ENCODE assay signal across 9 mouse cellular contexts in the genomic region with DNA sequence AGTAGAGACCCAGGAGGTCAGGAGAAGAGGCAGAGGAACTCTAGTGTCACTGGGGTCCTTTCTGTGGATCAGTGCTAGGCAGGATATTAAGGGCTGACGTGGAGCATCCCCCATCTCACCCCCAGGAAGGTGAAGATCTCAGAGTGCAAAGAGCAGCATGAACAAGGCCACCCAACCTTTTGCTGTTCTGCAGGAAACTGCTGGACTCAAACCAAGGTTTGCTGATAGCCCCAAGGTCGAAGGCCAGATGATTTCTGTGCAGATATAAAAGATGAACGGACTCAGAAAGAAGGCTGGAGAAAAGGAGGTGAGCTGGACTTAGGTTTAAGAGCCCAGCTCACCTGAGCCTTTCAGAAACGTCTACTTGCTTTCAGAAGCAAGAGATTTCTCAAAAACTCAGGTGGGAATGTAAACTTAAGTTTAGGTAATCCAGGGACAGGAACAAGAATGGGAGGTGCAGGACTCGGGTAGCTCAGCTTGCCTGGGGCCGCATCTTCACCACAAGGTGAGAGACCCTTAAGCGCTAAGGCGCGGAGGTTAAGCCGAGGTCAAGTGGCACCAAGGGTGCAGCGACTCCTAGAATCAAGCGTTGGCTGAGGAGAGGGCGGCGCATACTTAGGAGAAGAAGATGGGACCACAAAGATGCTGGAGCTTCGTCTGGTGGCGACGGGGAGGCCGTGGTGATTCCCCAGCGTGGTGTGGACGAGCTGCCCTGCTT. TPM values are rescaled to one million over a fixed set of nuclear protein-coding genes. Genes with fewer than 3 reads are reported as not detected.
A peak's percentile ranks its signal among the peaks of the same experiment; 100 is the strongest.
DNase-seq lines count a peak whose midpoint lies in the region; ATAC-seq and TF ChIP-seq lines count a peak whose summit lies in the region.
"Had no signal": no experiment of that assay in that cellular context is flagged by ENCODE, and none has a peak within 500 bp of the region (broad histone marks: within the 10 kb centered on the region; RNA-seq: fewer than 3 reads in every experiment).

No protein-coding gene starts in this region.

- H3K4me2 ChIP-seq in midbrain, embryonic 11.5 days = peak overlapping the region; percentile 56

- peak overlapping the region; percentile 84 for H3K9ac ChIP-seq in midbrain, embryonic 11.5 days (ENCODE audit: low read length)

- no peak; the same call in 1 of the 2 replicates for ATAC-seq in midbrain, embryonic 11.5 days (ENCODE audit: low FRiP score)
- no peak for ATAC-seq in erythroid progenitor cell, adult 5-6 weeks (replicated peaks; ENCODE audit: low FRiP score, poor library complexity, severe bottlenecking)

- TF ChIP-seq POLR2A in kidney, adult 2 months (IDR thresholded peaks at IDR 0.05; ENCODE audit: low read depth, low read length) = no peak

- DNase-seq in kidney, adult 2 months = no peak
- DNase-seq in kidney, postnatal 10 days = no peak
- DNase-seq in hindbrain, embryonic 10.5 days (ENCODE audit: low spot score) = no peak
- no peak for DNase-seq in midbrain, embryonic 11.5 days (ENCODE audit: low spot score, missing footprints)
- DNase-seq in right cerebral cortex, postnatal 10 days (ENCODE audit: low spot score in 2 of 2) = no peak
- no peak for DNase-seq in ovary, postnatal 10 days (ENCODE audit: low spot score)

- no peaks in the 10 kb centered on the region for H3K36me3 ChIP-seq in kidney, adult 2 months (ENCODE audit: control insufficient read depth, insufficient read depth, low read length)
- H3K36me3 ChIP-seq in hindbrain, embryonic 10.5 days = peaks cover 15% of the 10 kb centered on the region; the same call in 1 of the 2 replicates
- H3K36me3 ChIP-seq in midbrain, embryonic 11.5 days (ENCODE audit: control insufficient read depth, insufficient read depth, low read length) = no peaks in the 10 kb centered on the region; the same call in 1 of the 2 replicates

- H3K9me3 ChIP-seq in hindbrain, embryonic 10.5 days = no peaks in the 10 kb centered on the region
- H3K9me3 ChIP-seq in midbrain, embryonic 11.5 days (ENCODE audit: control insufficient read depth, low read length) = no peaks in the 10 kb centered on the region

- 18% methylated on average over 20 of the region's 20 CpGs for WGBS in kidney, adult 2 months
- 8% methylated on average over 20 of the region's 20 CpGs for WGBS in hindbrain, embryonic 10.5 days
- WGBS in midbrain, embryonic 11.5 days = 11% methylated on average over 20 of the region's 20 CpGs

- H3K27me3 ChIP-seq in kidney, adult 2 months (replicated peaks; ENCODE audit: control insufficient read depth, insufficient read depth, low read length) = peaks cover 2% of the 10 kb centered on the region; the same call in 1 of the 2 replicates
- peaks cover 58% of the 10 kb centered on the region for H3K27me3 ChIP-seq in hindbrain, embryonic 10.5 days (ENCODE audit: insufficient read depth, poor library complexity, severe bottlenecking)
- peaks cover 5% of the 10 kb centered on the region for H3K27me3 ChIP-seq in midbrain, embryonic 11.5 days (ENCODE audit: control insufficient read depth, insufficient read depth, low read length)

- H3K4me1 ChIP-seq in kidney, adult 2 months (ENCODE audit: control insufficient read depth, insufficient read depth, low read length) = no peaks in the 10 kb centered on the region
- no peaks in the 10 kb centered on the region for H3K4me1 ChIP-seq in brown adipose tissue, adult 24 weeks (ENCODE audit: control insufficient read depth, insufficient read depth, insufficient read length, low read length)
- peaks cover 52% of the 10 kb centered on the region for H3K4me1 ChIP-seq in hindbrain, embryonic 10.5 days (replicated peaks)
- peaks cover 24% of the 10 kb centered on the region for H3K4me1 ChIP-seq in midbrain, embryonic 11.5 days (ENCODE audit: control insufficient read depth, insufficient read depth, low read length)

- no peak for TF ChIP-seq CTCF in kidney, adult 2 months (conservative IDR thresholded peaks at IDR 0.05; ENCODE audit: insufficient read depth, insufficient read length, low read depth, low read length)

- H3K4me3 ChIP-seq in kidney, adult 2 months (ENCODE audit: insufficient read depth, low read depth, low read length) = peak overlapping the region; percentile 44
- H3K4me3 ChIP-seq in brown adipose tissue, adult 24 weeks (ENCODE audit: insufficient read depth, low read depth, low read length) = peak overlapping the region; percentile 64
- H3K4me3 ChIP-seq in hindbrain, embryonic 10.5 days = peak overlapping the region; percentile 74
- H3K4me3 ChIP-seq in midbrain, embryonic 11.5 days (ENCODE audit: low read depth, low read length) = peak overlapping the region; percentile 83

- H3K27ac ChIP-seq in kidney, adult 2 months (ENCODE audit: insufficient read depth, low read depth, low read length) = no peak overlapping the region
- no peak overlapping the region for H3K27ac ChIP-seq in brown adipose tissue, adult 24 weeks (replicated peaks; ENCODE audit: low read depth, low read length)
- peak overlapping the region; percentile 91 for H3K27ac ChIP-seq in hindbrain, embryonic 10.5 days
- H3K27ac ChIP-seq in midbrain, embryonic 11.5 days (ENCODE audit: low read depth, low read length) = no peak overlapping the region

RNA-seq across cellular contexts. Expression of gene Ebf4, which starts 0.6 kb away (rescaled TPM):
- polyA plus RNA-seq in kidney, adult 2 months (2012; rRNA removed) = 1.8 and 2.0 TPM in 2 replicates
- polyA plus RNA-seq in brown adipose tissue, adult 24 weeks (2012; ENCODE audit: insufficient read depth, insufficient read length, missing spikeins) = 0.46 TPM in 1 of 2 replicates, not detected in the other
- 0.95 and 0.98 TPM in 2 replicates for polyA plus RNA-seq in hindbrain, embryonic 10.5 days (2016; fragmentation: Nextera tagmentation; extraction: Ambion mirVana)
- polyA plus RNA-seq in midbrain, embryonic 11.5 days (2014; fragmentation: Nextera tagmentation; extraction: Ambion mirVana) = 1.3 and 1.8 TPM in 2 replicates
- not detected in 2 replicates for total RNA-seq in erythroid progenitor cell, adult 5-6 weeks (2015; ENCODE audit: low replicate concordance)
- total RNA-seq in erythroid progenitor cell, adult 5-6 weeks (2017; ENCODE audit: low replicate concordance) = 0.64 TPM in 1 of 2 replicates, not detected in the other
- total RNA-seq: hematopoietic stem cell, adult 5-6 weeks had no signal

RNA-seq across cellular contexts. Expression of gene Idh3b, which starts 10.0 kb away (rescaled TPM):
- 524 and 525 TPM in 2 replicates for polyA plus RNA-seq in kidney, adult 2 months (2012; rRNA removed)
- polyA plus RNA-seq in brown adipose tissue, adult 24 weeks (2012; ENCODE audit: insufficient read depth, insufficient read length, missing spikeins) = 2,344 and 2,540 TPM in 2 replicates
- polyA plus RNA-seq in hindbrain, embryonic 10.5 days (2016; fragmentation: Nextera tagmentation; extraction: Ambion mirVana) = 126 and 130 TPM in 2 replicates
- 145 and 150 TPM in 2 replicates for polyA plus RNA-seq in midbrain, embryonic 11.5 days (2014; fragmentation: Nextera tagmentation; extraction: Ambion mirVana)
- total RNA-seq in erythroid progenitor cell, adult 5-6 weeks (2015; ENCODE audit: low replicate concordance) = 64.6 and 87.9 TPM in 2 replicates
- total RNA-seq in erythroid progenitor cell, adult 5-6 weeks (2017; ENCODE audit: low replicate concordance) = 21.9 and 47.5 TPM in 2 replicates

RNA-seq across cellular contexts. Expression of gene Nop56, which starts 20.1 kb away (rescaled TPM):
- polyA plus RNA-seq in kidney, adult 2 months (2012; rRNA removed) = 22.1 and 26.8 TPM in 2 replicates
- polyA plus RNA-seq in brown adipose tissue, adult 24 weeks (2012; ENCODE audit: insufficient read depth, insufficient read length, missing spikeins) = 19.8 and 20.3 TPM in 2 replicates
- polyA plus RNA-seq in hindbrain, embryonic 10.5 days (2016; fragmentation: Nextera tagmentation; extraction: Ambion mirVana) = 297 and 412 TPM in 2 replicates
- 335 and 341 TPM in 2 replicates for polyA plus RNA-seq in midbrain, embryonic 11.5 days (2014; fragmentation: Nextera tagmentation; extraction: Ambion mirVana)
- 125 and 137 TPM in 2 replicates for total RNA-seq in erythroid progenitor cell, adult 5-6 weeks (2015; ENCODE audit: low replicate concordance)
- 121 and 150 TPM in 2 replicates for total RNA-seq in erythroid progenitor cell, adult 5-6 weeks (2017; ENCODE audit: low replicate concordance)

Comparison
In these comparisons a context has a peak if more than half of its experiments do, and no peak if none do; other contexts are left out.
1. RNA of gene Nop56, which starts 20.1 kb away (polyA plus RNA-seq): 335 to 341 TPM in midbrain, embryonic 11.5 days and 297 to 412 TPM in hindbrain, embryonic 10.5 days; 22.1 to 26.8 TPM in kidney, adult 2 months and 19.8 to 20.3 TPM in brown adipose tissue, adult 24 weeks; every median in the first group is over 10 times any median in the second.
2. Peak in every context shown above with its lines, with median percentiles within 50 percentile points of each other: H3K4me3 ChIP-seq.